8 mouse cellular contexts compared by ENCODE assay signal in the genomic region with DNA sequence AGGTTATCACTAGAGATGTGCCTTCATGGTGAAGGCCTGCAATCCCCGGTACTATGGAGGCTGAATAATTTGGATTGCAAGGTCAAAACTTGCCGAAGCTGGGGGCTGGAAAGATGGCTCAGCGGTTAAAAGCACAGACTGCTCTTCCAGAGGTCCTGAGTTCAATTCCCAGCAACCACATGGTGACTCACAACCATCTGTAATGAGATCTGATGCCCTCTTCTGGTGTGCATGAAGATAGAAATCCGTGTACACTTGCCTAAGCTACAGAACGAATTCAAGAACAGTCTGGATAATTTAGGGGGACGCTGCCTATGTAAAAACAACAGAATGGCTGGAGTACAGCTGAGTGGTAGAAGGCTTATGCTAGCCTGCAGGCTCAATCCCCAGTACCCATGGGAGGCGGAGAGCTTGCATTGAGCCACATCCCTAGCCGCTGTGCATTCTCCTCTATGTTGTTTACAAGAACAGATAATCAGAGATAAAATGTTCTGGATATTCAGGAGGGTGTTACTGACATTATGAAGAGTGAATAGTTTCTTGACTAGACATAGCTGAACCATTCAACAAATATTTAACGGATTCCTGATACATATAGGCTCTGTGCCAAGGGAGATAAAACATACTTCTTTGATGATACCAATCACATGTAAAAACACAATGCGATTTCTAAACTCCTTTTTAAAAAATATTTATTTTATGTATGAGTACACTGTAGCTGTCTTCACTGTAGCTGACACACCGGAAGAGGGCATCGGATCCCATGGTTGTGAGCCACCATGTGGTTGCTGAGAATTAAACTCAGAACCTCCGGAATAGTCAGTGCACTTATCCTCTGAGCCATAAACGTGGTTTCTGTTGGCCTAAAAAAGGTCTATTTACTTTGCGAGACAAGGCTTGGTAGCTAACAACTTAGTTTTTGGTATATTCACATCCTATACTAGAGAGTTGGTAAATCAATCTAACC. TPM values are rescaled to one million over a fixed set of nuclear protein-coding genes. Genes with fewer than 3 reads are reported as not detected.
A peak's percentile ranks its signal among the peaks of the same experiment; 100 is the strongest.
DNase-seq lines count a peak whose midpoint lies in the region; ATAC-seq and TF ChIP-seq lines count a peak whose summit lies in the region.

No protein-coding gene starts in this region.

- no peak for DNase-seq in spleen, adult 2 months (ENCODE audit: low read depth in 1 of 2, low spot score in 2 of 2)
- no peak for DNase-seq in spleen, adult 18-20 months
- peak; percentile 16 for DNase-seq in c-Kit-negative CD71-positive TER-119-positive erythroid progenitor cells, embryonic 14.5 days (ENCODE audit: low read depth, low spot score)
- peak; percentile 26 to 30 for DNase-seq in kidney, adult 8-10 months
- DNase-seq in gastrocnemius, postnatal 36 days, result no peak

- H3K4me2 ChIP-seq in forebrain, embryonic 15.5 days (replicated peaks), result peak overlapping the region; percentile 54
- peak overlapping the region; percentile 65 for H3K4me2 ChIP-seq in lung, embryonic 16.5 days (ENCODE audit: low read depth, low read length)
- peak overlapping the region; percentile 60 for H3K4me2 ChIP-seq in stomach, embryonic 15.5 days

- peak; percentile 59 for ATAC-seq in forebrain, embryonic 15.5 days (replicated peaks)
- peak; percentile 49 for ATAC-seq in lung, embryonic 16.5 days (ENCODE audit: low read depth)
- peak; percentile 20; the same call in 1 of the 2 replicates for ATAC-seq in stomach, embryonic 15.5 days (ENCODE audit: insufficient read depth, low FRiP score, low read depth)

- H3K4me3 ChIP-seq in spleen, adult 2 months (ENCODE audit: extremely low read depth, insufficient read depth, insufficient read length), result peak overlapping the region; percentile 90
- H3K4me3 ChIP-seq in forebrain, embryonic 15.5 days, result peak overlapping the region; percentile 92
- H3K4me3 ChIP-seq in lung, embryonic 16.5 days (ENCODE audit: low read length), result peak overlapping the region; percentile 99
- H3K4me3 ChIP-seq in stomach, embryonic 15.5 days (replicated peaks), result peak overlapping the region; percentile 98

- 0 out of 2 replicates have a peak, but pooled peaks cover 3% of the 10 kb centered on the region for H3K4me1 ChIP-seq in spleen, adult 2 months (ENCODE audit: control insufficient read depth, insufficient read depth, insufficient read length)
- peaks cover 28% of the 10 kb centered on the region for H3K4me1 ChIP-seq in forebrain, embryonic 15.5 days
- peaks cover 14% of the 10 kb centered on the region for H3K4me1 ChIP-seq in lung, embryonic 16.5 days (replicated peaks; ENCODE audit: control insufficient read depth, insufficient read depth, low read length)
- peaks cover 8% of the 10 kb centered on the region; the same call in 1 of the 2 replicates for H3K4me1 ChIP-seq in stomach, embryonic 15.5 days

- H3K9ac ChIP-seq in forebrain, embryonic 15.5 days (replicated peaks), result peak overlapping the region; percentile 91
- peak overlapping the region; percentile 54 for H3K9ac ChIP-seq in lung, embryonic 16.5 days (ENCODE audit: low read length)
- H3K9ac ChIP-seq in stomach, embryonic 15.5 days, result peak overlapping the region; percentile 32; the same call in 1 of the 2 replicates

- H3K27ac ChIP-seq in spleen, adult 2 months (ENCODE audit: insufficient read depth, low read length), result no peak overlapping the region
- peak overlapping the region; percentile 97 for H3K27ac ChIP-seq in forebrain, embryonic 15.5 days (replicated peaks)
- H3K27ac ChIP-seq in lung, embryonic 16.5 days (ENCODE audit: low read length), result peak overlapping the region; percentile 98
- H3K27ac ChIP-seq in stomach, embryonic 15.5 days, result peak overlapping the region; percentile 99

- intact Hi-C loops in gastrocnemius, postnatal 36 days (cut with DNase I), result loop anchor here (5.0 kb wide), 1 partner anchor 58 kb away; a partner anchor contains a TSS

- no peak for TF ChIP-seq CTCF in spleen, adult 2 months (IDR thresholded peaks at IDR 0.05; ENCODE audit: extremely low read depth, insufficient read depth, insufficient read length, insufficient replicate concordance)

- no peak for TF ChIP-seq POLR2A in spleen, adult 2 months (IDR thresholded peaks at IDR 0.05; ENCODE audit: low read depth, low read length)

- no peaks in the 10 kb centered on the region for H3K9me3 ChIP-seq in forebrain, embryonic 15.5 days
- H3K9me3 ChIP-seq in lung, embryonic 16.5 days (ENCODE audit: control insufficient read depth, low read length), result no peaks in the 10 kb centered on the region
- H3K9me3 ChIP-seq in stomach, embryonic 15.5 days, result no peaks in the 10 kb centered on the region

- H3K36me3 ChIP-seq in spleen, adult 2 months (ENCODE audit: control insufficient read depth, insufficient read depth, low read length), result no peaks in the 10 kb centered on the region
- no peaks in the 10 kb centered on the region for H3K36me3 ChIP-seq in forebrain, embryonic 15.5 days
- peaks cover 2% of the 10 kb centered on the region; the same call in 1 of the 2 replicates for H3K36me3 ChIP-seq in lung, embryonic 16.5 days (ENCODE audit: control insufficient read depth, insufficient read depth, low read length)
- peaks cover 4% of the 10 kb centered on the region; the same call in 1 of the 2 replicates for H3K36me3 ChIP-seq in stomach, embryonic 15.5 days

- no peaks in the 10 kb centered on the region for H3K27me3 ChIP-seq in spleen, adult 2 months (ENCODE audit: control insufficient read depth, insufficient read depth, low read length)
- no peaks in the 10 kb centered on the region for H3K27me3 ChIP-seq in forebrain, embryonic 15.5 days
- H3K27me3 ChIP-seq in lung, embryonic 16.5 days (ENCODE audit: control insufficient read depth, insufficient read depth, low read depth, low read length), result no peaks in the 10 kb centered on the region
- no peaks in the 10 kb centered on the region for H3K27me3 ChIP-seq in stomach, embryonic 15.5 days (replicated peaks)

- 45% methylated on average over 15 of the region's 15 CpGs for WGBS in spleen, adult 2 months
- WGBS in forebrain, embryonic 15.5 days, result 44% methylated on average over 15 of the region's 15 CpGs
- WGBS in lung, embryonic 16.5 days, result 33% methylated on average over 15 of the region's 15 CpGs
- 36% methylated on average over 15 of the region's 15 CpGs for WGBS in stomach, embryonic 15.5 days

RNA-seq across cellular contexts. Expression of a gene that starts 1.0 kb away (rescaled TPM):
- 7.1 and 7.7 TPM in 2 replicates for polyA plus RNA-seq in spleen, adult 2 months (2012; rRNA removed)
- polyA plus RNA-seq in forebrain, embryonic 15.5 days (2015; fragmentation: Nextera tagmentation; extraction: Ambion mirVana), result 14.4 and 15.0 TPM in 2 replicates
- polyA plus RNA-seq in lung, embryonic 16.5 days (2015; fragmentation: Nextera tagmentation; extraction: Ambion mirVana), result 17.3 and 19.4 TPM in 2 replicates
- 16.4 and 19.5 TPM in 2 replicates for polyA plus RNA-seq in stomach, embryonic 15.5 days (2015; fragmentation: Nextera tagmentation; extraction: Ambion mirVana)
- 10 to 100 TPM; 13.8 to 17.4 TPM for total RNA-seq in gastrocnemius, postnatal 36 days (2021)

Comparison
In these comparisons a context has a peak if more than half of its experiments do, and no peak if none do; other contexts are left out.
1. DNase-seq: peak in c-Kit-negative CD71-positive TER-119-positive erythroid progenitor cells, embryonic 14.5 days (single experiment) and kidney, adult 8-10 months (2 of 2); none in spleen, adult 2 months (0 of 2), spleen, adult 18-20 months (0 of 2) and gastrocnemius, postnatal 36 days (0 of 2).
2. H3K9ac ChIP-seq: peak in every context shown above with its lines; median percentile 91 in forebrain, embryonic 15.5 days; 54 in lung, embryonic 16.5 days; 32 in stomach, embryonic 15.5 days.
3. Peak in every context shown above with its lines, with median percentiles within 50 percentile points of each other: H3K4me3 ChIP-seq, ATAC-seq and H3K4me2 ChIP-seq.